Mouse (Mus musculus) left cerebral cortex, adult 18-20 months (tissue): Measurements from ENCODE around the gene Fam160a2. TPM values are rescaled to one million over a fixed set of nuclear protein-coding genes. Genes with fewer than 3 reads are reported as not detected.
"Not testable (repeated sequence)": the region's sequence is repeated elsewhere in the genome, so short reads cannot be mapped to it uniquely, and the experiment has no call there.

Source experiments
- DNase-seq, 2 experiments: peaks; one replicate each; pipeline ENCODE4 v3.0.0; 2021 to 2022; ENCODE audit warnings: low spot score in 2 of 2, mixed read lengths in 1 of 2
- total RNA-seq, 2 experiments: library from RNA; stranded (reverse); gene quantifications; 2 replicates each; pipeline ENCODE4 v1.2.3; 2021

Gene Fam160a2
- total RNA-seq, 2 experiments from 2014 or later: 70.5 to 72.2 TPM

- no peak for DNase-seq
Measured at GRCm38 (mm10) chr7:105395131-105395820, 4.6 kb downstream of the Fam160a2 start.

- DNase-seq: no peak
Measured at GRCm38 (mm10) chr7:105394606-105395005, 5.2 kb downstream of the Fam160a2 start.

- no peak for DNase-seq
Measured at GRCm38 (mm10) chr7:105390236-105390635, 9.6 kb downstream of the Fam160a2 start.

- no peak for DNase-seq
Measured at GRCm38 (mm10) chr7:105387696-105388095, 12.2 kb downstream of the Fam160a2 start.

GRCm38 (mm10) chr7:105380329-105380728 lies 19.5 kb downstream of the Fam160a2 start:
- DNase-seq: no peak

- no peak for DNase-seq
Measured at GRCm38 (mm10) chr7:105374866-105375265, 25.0 kb downstream of the Fam160a2 start, which contains the start of gene Gm5901. Gm5901 (plus strand) TSS chr7:105375038.

GRCm38 (mm10) chr7:105373976-105374375 lies 25.9 kb downstream of the Fam160a2 start:
- DNase-seq: no peak

GRCm38 (mm10) chr7:105373509-105373908 lies 26.3 kb downstream of the Fam160a2 start:
- DNase-seq: no peak

- DNase-seq: no peak
Measured at GRCm38 (mm10) chr7:105372912-105373311, 26.9 kb downstream of the Fam160a2 start.

- DNase-seq: no peak
Measured at GRCm38 (mm10) chr7:105368521-105368920, 31.3 kb downstream of the Fam160a2 start.

- DNase-seq: no peak
Measured at GRCm38 (mm10) chr7:105367930-105368329, 31.9 kb downstream of the Fam160a2 start, which contains the start of gene Olfr692. Olfr692 (plus strand) TSS chr7:105368230.

GRCm38 (mm10) chr7:105367268-105367667 lies 32.6 kb downstream of the Fam160a2 start:
- no peak for DNase-seq

- no peak for DNase-seq
Measured at GRCm38 (mm10) chr7:105361713-105362112, 38.1 kb downstream of the Fam160a2 start.

- not testable (repeated sequence) for DNase-seq
Measured at GRCm38 (mm10) chr7:105356487-105356886, 43.4 kb downstream of the Fam160a2 start.

- not testable (repeated sequence) for DNase-seq
Measured at GRCm38 (mm10) chr7:105356064-105356463, 43.8 kb downstream of the Fam160a2 start.

- no peak for DNase-seq
Measured at GRCm38 (mm10) chr7:105342752-105343151, 57.1 kb downstream of the Fam160a2 start.

- no peak for DNase-seq
Measured at GRCm38 (mm10) chr7:105342170-105342569, 57.7 kb downstream of the Fam160a2 start, which contains the start of gene Olfr691. Olfr691 (minus strand) TSS chr7:105342270.

- DNase-seq: no peak
Measured at GRCm38 (mm10) chr7:105334004-105334403, 65.8 kb downstream of the Fam160a2 start, which contains the start of gene Olfr690. Olfr690 (minus strand) TSS chr7:105334104.

GRCm38 (mm10) chr7:105325302-105325701 lies 74.6 kb downstream of the Fam160a2 start:
- DNase-seq: no peak
